Mouse (Mus musculus) leukemia stem cell, adult 10-12 weeks (primary cell): ENCODE data around the gene Casp2. TPM values are rescaled to one million over a fixed set of nuclear protein-coding genes. Genes with fewer than 3 reads are reported as not detected.

ENCODE experiments used
- polyA plus RNA-seq: library from polyadenylated mRNA; stranded (reverse); fragments of >175 nt; gene quantifications from 2 replicates; pipeline ENCODE4 v1.2.3, GENCODE M21; 2012; ENCODE audit warnings: low replicate concordance

Gene Casp2
- 2.2 and 3.8 TPM in 2 replicates for polyA plus RNA-seq

DNA sequence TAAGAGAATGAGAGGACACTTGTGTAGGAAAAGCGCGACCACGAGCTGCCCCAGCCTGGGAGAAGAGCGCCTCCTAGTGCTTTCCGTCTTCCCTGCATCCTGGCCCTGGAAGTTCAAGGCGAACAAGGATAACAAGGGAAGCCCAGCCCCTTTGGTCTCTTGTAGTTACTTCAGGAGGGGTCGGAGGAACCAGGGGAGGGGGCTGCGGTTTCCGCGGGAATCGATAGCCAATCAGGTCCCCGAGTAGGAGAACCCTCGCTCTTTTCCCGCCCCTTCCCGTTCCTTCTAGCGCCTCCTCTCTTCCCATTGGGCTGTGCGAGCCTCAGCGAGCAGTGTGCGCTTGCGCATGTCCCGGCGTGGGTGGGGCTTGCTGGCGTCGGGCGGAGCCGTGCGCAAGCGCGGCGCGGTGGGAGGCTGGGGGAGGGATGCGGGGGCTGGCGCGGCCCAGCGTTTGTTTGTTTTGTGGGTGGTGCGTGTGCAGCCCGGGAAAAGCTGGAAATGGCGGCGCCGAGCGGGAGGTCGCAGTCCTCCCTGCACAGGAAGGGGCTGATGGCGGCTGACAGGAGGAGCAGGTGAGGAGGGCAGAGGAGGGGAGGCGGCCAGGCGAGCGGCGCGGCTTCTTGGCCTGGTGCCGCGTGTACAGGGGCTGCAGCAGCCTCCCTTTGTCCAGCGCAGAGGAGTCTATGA lies at the start of gene Casp2:
Casp2 (plus strand) TSS at position 360 of the 687 bp plus-strand sequence.

DNA sequence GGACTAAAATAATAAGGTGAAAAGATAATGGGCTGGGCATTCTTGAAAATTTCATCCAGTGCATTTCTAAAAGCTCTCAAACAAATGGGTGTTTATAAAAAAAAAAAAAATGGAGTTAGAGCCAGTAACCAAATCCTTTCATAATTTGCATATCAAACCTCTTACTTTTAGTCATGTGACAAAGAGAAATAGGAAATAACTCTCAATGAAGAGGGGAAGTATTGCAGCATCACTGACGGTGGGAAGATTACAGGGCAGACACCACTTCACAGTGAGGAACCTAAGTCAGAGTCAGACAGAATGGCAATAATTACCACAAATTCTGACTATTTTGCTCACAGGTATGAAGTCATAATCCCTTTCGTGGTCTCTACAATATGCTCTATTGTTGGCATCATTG lies 49.8 kb upstream of the Casp2 start, which contains the start of gene Tas2r144:
Tas2r144 (plus strand) TSS at position 301 of the 400 bp plus-strand sequence.

DNA sequence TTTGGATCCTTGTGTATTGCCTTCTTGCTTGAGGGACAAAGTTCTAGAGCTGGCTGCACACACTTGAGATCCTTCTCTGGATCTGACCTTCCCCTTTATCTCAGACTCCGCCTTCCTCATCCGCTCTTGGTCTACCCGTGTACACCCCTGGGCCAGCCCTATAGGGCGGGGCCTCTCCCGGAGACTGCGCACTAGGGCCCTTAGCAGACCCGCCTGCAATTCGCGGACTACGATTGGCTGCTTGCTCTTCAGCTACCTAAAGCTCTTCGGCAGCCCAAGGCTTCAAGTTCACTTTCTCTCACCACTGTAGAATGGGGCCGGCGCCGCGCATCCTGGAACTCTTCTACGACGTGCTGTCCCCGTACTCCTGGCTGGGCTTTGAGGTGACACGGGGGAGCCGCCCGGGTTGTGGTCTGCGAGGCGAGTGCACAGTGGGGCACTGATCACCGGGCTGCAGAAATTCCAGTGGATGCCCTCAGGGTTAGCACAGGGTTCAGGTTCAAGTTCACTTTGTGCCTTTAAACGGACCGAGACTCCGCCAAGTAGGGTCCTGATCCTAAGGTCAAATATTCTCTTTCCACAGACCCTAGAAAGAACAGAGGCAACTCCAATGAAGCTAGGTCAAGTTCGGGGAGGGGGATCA lies 19.0 kb upstream of the Casp2 start, which contains the start of gene Gstk1:
Gstk1 (plus strand) TSS at position 225 of the 643 bp plus-strand sequence.

DNA sequence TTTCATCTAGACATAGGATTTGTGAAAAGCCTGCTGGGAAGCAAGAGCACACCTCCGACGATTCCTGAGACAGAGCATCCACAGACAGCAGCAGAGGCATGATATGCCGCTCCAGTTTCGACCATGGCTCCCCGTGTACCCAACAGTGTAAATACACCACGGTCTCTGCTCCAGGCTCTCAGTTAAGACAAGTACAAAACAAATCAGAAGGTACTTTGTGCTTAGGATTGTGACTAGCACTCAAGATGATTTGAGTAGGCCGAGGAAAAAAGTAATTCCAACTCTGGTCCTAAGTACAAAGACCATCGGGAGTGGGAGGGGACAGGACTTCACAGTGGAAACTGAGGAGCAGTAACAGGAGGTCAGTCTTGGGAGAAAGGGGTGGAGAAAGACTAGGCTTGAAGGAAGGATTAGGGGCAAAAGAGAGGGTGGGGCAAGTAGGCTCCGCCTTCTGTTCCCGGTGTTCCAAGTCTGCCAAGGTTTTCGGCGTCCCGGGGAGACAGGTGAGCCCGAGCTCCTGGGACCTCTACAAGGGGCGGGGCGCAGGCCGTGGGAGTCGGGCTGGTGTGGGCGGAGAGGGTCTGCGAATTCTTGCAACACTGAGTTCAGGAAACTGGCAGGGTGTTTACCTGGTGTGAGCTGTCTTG lies 3.1 kb upstream of the Casp2 start, which contains the start of gene Tmem139:
Tmem139 (plus strand) TSS at position 447 of the 647 bp plus-strand sequence.

DNA sequence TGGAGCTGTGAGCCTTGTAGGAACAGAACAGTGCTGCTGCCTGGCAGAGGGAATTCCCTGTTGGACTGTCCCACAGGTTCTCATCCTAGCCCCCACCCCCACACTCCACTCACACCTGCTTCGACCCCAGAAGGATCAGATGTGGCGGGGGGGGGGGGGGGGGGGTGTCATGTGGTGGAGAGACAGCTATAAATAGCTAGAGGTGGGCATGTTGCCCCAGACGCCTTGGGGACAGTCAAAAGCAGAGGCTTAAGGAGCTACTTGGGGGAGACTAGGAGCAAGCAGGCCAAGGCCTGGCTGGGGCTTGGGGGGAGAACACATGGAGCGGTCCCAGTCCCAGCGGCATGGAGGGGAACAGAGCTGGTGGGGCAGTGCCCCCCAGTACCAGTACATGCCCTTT lies 21.7 kb downstream of the Casp2 start, which contains the start of gene Clcn1:
Clcn1 (plus strand) TSS at position 238 of the 400 bp plus-strand sequence.

DNA sequence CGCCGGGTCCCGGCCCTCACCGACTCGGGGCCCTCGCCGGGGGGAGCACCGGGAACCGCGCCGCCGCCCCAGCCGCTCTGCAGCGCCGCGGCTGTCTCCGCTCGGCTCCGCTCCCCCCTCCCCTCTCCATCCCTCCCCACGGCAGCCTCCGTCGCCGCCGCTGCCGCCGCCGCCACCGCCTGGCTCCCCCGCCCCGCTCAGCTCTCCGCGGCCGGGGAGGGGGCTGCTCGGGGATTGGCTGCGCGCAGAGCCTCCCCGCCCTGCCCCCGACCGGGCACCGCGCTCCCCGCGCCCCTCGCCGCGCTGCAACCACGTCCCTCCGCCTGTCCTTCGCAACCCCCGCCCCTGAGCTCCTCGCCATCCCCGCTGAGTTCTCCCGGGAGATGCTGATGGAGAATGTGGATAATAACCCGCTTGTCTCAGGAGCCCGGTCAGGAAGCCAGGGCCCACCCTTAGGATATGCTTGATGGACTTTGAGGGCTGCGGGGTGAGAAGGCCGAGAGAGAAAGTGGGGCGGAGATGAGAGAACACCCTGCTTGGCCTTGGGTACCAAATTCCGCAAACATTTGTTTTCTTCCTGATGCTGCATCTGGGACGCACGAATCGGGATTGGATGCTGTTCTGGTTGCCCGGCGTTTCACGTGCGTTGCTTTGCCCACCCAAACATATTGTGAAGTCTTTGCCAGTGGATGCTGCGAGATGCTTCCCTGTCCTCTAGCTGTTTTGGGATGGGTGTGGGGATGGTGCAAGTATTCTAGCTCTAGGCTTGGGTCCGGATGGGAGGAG lies 59.9 kb downstream of the Casp2 start, which contains the start of gene Fam131b:
Fam131b (minus strand) TSS at position 162 of the 786 bp plus-strand sequence.

Other genes starting within 250 kb of the Casp2 start
- gene Sva, start 226.6 kb upstream of the Casp2 start, polyA plus RNA-seq: not detected in 2 replicates
- gene Tas2r139, start 124.0 kb upstream of the Casp2 start, polyA plus RNA-seq: not detected in 2 replicates
- gene Tas2r144, start 49.7 kb upstream of the Casp2 start, polyA plus RNA-seq: not detected in 2 replicates
- 0.26 TPM in 1 of 2 replicates, not detected in the other for gene Gstk1, start 19.1 kb upstream of the Casp2 start, polyA plus RNA-seq
- not detected in 2 replicates for gene Tmem139, start 3.0 kb upstream of the Casp2 start, polyA plus RNA-seq
- 0.10 and 0.16 TPM in 2 replicates for gene Clcn1, start 21.7 kb downstream of the Casp2 start, polyA plus RNA-seq
- not detected in 2 replicates for gene Fam131b, start 59.7 kb downstream of the Casp2 start, polyA plus RNA-seq
- gene Zyx, start 84.6 kb downstream of the Casp2 start, polyA plus RNA-seq: 283 and 580 TPM in 2 replicates
- gene Epha1, start 108.3 kb downstream of the Casp2 start, polyA plus RNA-seq: not detected in 2 replicates
- not detected in 2 replicates for gene Tas2r143, start 135.3 kb downstream of the Casp2 start, polyA plus RNA-seq
- not detected in 2 replicates for gene Tas2r135, start 140.4 kb downstream of the Casp2 start, polyA plus RNA-seq
- not detected in 2 replicates for gene Tas2r126, start 169.6 kb downstream of the Casp2 start, polyA plus RNA-seq
- gene Olfr458, start 200.2 kb downstream of the Casp2 start, polyA plus RNA-seq: not detected in 2 replicates
- gene Olfr457, start 211.3 kb downstream of the Casp2 start, polyA plus RNA-seq: not detected in 2 replicates
- gene Olfr456, start 222.2 kb downstream of the Casp2 start, polyA plus RNA-seq: not detected in 2 replicates